Mouse (Mus musculus) heart, adult 2 months (tissue): ENCODE measurements around the gene Prorsd1. TPM values are rescaled to one million over a fixed set of nuclear protein-coding genes. Genes with fewer than 3 reads are reported as not detected.

Source experiments
- DNase-seq, 2 experiments: peaks; one replicate each; pipeline ENCODE4 v3.0.0; 2021
- H3K27ac ChIP-seq: fragments of 200-600 bp; 2 replicates; pipeline ENCODE4 v1.8.1; 2022
- H3K27me3 ChIP-seq: fragments of 200-500 bp; 2 replicates; pipeline ENCODE4 v1.6.1; 2012; ENCODE audit warnings: mild to moderate bottlenecking, low read length, inconsistent platforms, mixed read lengths; ENCODE audit not compliant: control insufficient read depth, insufficient read depth
- H3K36me3 ChIP-seq: fragments of 200-500 bp; 2 replicates; pipeline ENCODE4 v1.6.1; 2012; ENCODE audit warnings: low read length, inconsistent platforms; ENCODE audit not compliant: control insufficient read depth, insufficient read depth
- H3K4me1 ChIP-seq: fragments of 200-500 bp; 2 replicates; pipeline ENCODE4 v1.6.1; 2011; ENCODE audit warnings: low read length; ENCODE audit not compliant: control insufficient read depth, insufficient read depth
- H3K4me3 ChIP-seq: fragments of 200-600 bp; 2 replicates; pipeline ENCODE4 v1.8.1; 2022
- H3K79me2 ChIP-seq: fragments of 200-500 bp; replicated peaks from 2 replicates; pipeline ENCODE4 v1.6.1; 2012; ENCODE audit warnings: mild to moderate bottlenecking, inconsistent platforms, low read length, moderate library complexity, mixed read lengths; ENCODE audit not compliant: control insufficient read depth, insufficient read depth
- H3K9ac ChIP-seq: fragments of 200-500 bp; 2 replicates; pipeline ENCODE4 v1.6.1; 2012; ENCODE audit warnings: low read depth, mild to moderate bottlenecking, control low read depth, inconsistent platforms, low read length, mixed read lengths
- CTCF ChIP-seq: fragments of 200-600 bp; IDR thresholded peaks from 2 replicates; pipeline ENCODE4 v1.8.1; 2022; ENCODE audit warnings: antibody characterized with exemption, mild to moderate bottlenecking, moderate library complexity
- EP300 ChIP-seq: fragments of 200-500 bp; IDR thresholded peaks from 2 replicates; pipeline ENCODE4 v1.6.1; 2011; ENCODE audit warnings: low read depth, low read length, control low read depth; ENCODE audit not compliant: insufficient read depth
- POLR2A ChIP-seq: fragments of 200-500 bp; IDR thresholded peaks from 2 replicates; pipeline ENCODE4 v1.6.1; 2011; ENCODE audit warnings: mild to moderate bottlenecking, low read depth, low read length, control low read depth; ENCODE audit not compliant: insufficient read depth
- WGBS: fragments of 180-500 bp; shearing (Covaris S2); methylation state at CpG from one replicate; pipeline ENCODE4 v1.1.7; 2018; 5-methylcytosine and 5-hydroxymethylcytosine counted together
- intact Hi-C: fragments of 180-260 bp; cut with DNase I; formaldehyde crosslinking; loops from one replicate; pipeline ENCODE4 v1.15.1; 2025
- polyA plus RNA-seq: library from polyadenylated mRNA; depleted of rRNA; stranded (reverse); fragments of >200 nt; gene quantifications from 2 replicates; pipeline ENCODE4 v1.2.3, GENCODE M21; 2012; rRNA removed
- total RNA-seq, 2 experiments: library from RNA; stranded (reverse); gene quantifications; 2 replicates each; pipeline ENCODE4 v1.2.3; 2021

Gene Prorsd1
- total and polyA plus RNA-seq, 3 experiments, result 6.7 to 22.0 (median 20.4) TPM

GRCm38 (mm10) chr11:29509421-29509820, 5.4 kb downstream of the Prorsd1 start:
- no peaks in the 10 kb centered on the region for H3K4me1 ChIP-seq
- no peak for DNase-seq
- peaks cover 3% of the 10 kb centered on the region for H3K36me3 ChIP-seq
- no peaks in the 10 kb centered on the region for H3K79me2 ChIP-seq
- no peak overlapping the region for H3K9ac ChIP-seq
- no peak overlapping the region for H3K27ac ChIP-seq
- intact Hi-C loops, result no loop called here
- WGBS, result 93% methylated on average over 1 of the region's 1 CpGs
- H3K4me3 ChIP-seq, result no peak overlapping the region
- TF ChIP-seq EP300 (no peak), POLR2A (no peak), CTCF (no peak)
- no peaks in the 10 kb centered on the region for H3K27me3 ChIP-seq

- intact Hi-C loops, result no loop called here
- H3K27me3 ChIP-seq, result no peaks in the 10 kb centered on the region
- H3K9ac ChIP-seq, result no peak overlapping the region
- no peak overlapping the region for H3K4me3 ChIP-seq
- TF ChIP-seq CTCF, result no peak
- no peak for TF ChIP-seq EP300
- TF ChIP-seq POLR2A, result no peak
- H3K4me1 ChIP-seq, result no peaks in the 10 kb centered on the region
- 70% methylated on average over 2 of the region's 2 CpGs for WGBS
- DNase-seq, result no peak
- no peaks in the 10 kb centered on the region for H3K36me3 ChIP-seq
- 0 out of 2 replicates have a peak, but pooled peaks cover 1% of the 10 kb centered on the region for H3K79me2 ChIP-seq
- no peak overlapping the region for H3K27ac ChIP-seq
Measured at GRCm38 (mm10) chr11:29504899-29505625, 9.8 kb downstream of the Prorsd1 start.

GRCm38 (mm10) chr11:29503948-29504893, 10.6 kb downstream of the Prorsd1 start:
- WGBS, result 81% methylated on average over 10 of the region's 10 CpGs
- TF ChIP-seq EP300, result no peak
- no peak for TF ChIP-seq CTCF
- TF ChIP-seq POLR2A, result no peak
- Histone ChIP-seq H3K4me3 (no peak overlapping the region), H3K36me3 (no peaks in the 10 kb centered on the region), H3K27ac (no peak overlapping the region), H3K9ac (no peak overlapping the region), H3K27me3 (no peaks in the 10 kb centered on the region), H3K4me1 (no peaks in the 10 kb centered on the region), H3K79me2 (0 out of 2 replicates have a peak, but pooled peaks cover 1% of the 10 kb centered on the region)
- intact Hi-C loops, result no loop called here
- DNase-seq, result no peak

- intact Hi-C loops, result no loop called here
- 58% methylated on average over 3 of the region's 3 CpGs for WGBS
Measured at GRCm38 (mm10) chr11:29496962-29497361, 17.9 kb downstream of the Prorsd1 start.

GRCm38 (mm10) chr11:29493135-29493534, 21.7 kb downstream of the Prorsd1 start:
- no peak overlapping the region for H3K4me3 ChIP-seq
- peaks cover 2% of the 10 kb centered on the region; the same call in 1 of the 2 replicates for H3K36me3 ChIP-seq
- TF ChIP-seq POLR2A (no peak), EP300 (no peak), CTCF (no peak)
- WGBS, result 88% methylated on average over 1 of the region's 1 CpGs
- no peaks in the 10 kb centered on the region for H3K27me3 ChIP-seq
- H3K79me2 ChIP-seq, result no peaks in the 10 kb centered on the region
- intact Hi-C loops, result no loop called here
- DNase-seq, result no peak
- no peak overlapping the region for H3K9ac ChIP-seq
- H3K27ac ChIP-seq, result no peak overlapping the region
- no peaks in the 10 kb centered on the region for H3K4me1 ChIP-seq

More at GRCm38 (mm10) chr11:29496962-29497361, 17.9 kb downstream of the Prorsd1 start:
- Histone ChIP-seq H3K79me2 (no peaks in the 10 kb centered on the region), H3K9ac (no peak overlapping the region), H3K4me3 (no peak overlapping the region), H3K4me1 (no peaks in the 10 kb centered on the region), H3K27me3 (no peaks in the 10 kb centered on the region), H3K36me3 (no peaks in the 10 kb centered on the region), H3K27ac (no peak overlapping the region)
- DNase-seq, result no peak
- TF ChIP-seq POLR2A (no peak), CTCF (no peak), EP300 (no peak)

GRCm38 (mm10) chr11:29474676-29475075, 40.2 kb downstream of the Prorsd1 start:
- Histone ChIP-seq H3K79me2 (no peaks in the 10 kb centered on the region), H3K9ac (no peak overlapping the region), H3K4me1 (no peaks in the 10 kb centered on the region), H3K4me3 (no peak overlapping the region), H3K27me3 (no peaks in the 10 kb centered on the region), H3K36me3 (no peaks in the 10 kb centered on the region; the same call in 1 of the 2 replicates), H3K27ac (no peak overlapping the region)
- intact Hi-C loops, result no loop called here
- TF ChIP-seq EP300, result no peak
- no peak for TF ChIP-seq CTCF
- no peak for TF ChIP-seq POLR2A
- no peak for DNase-seq

Other genes with a start within 250 kb of the Prorsd1 start
- 1 to 10 TPM; 5.5 to 9.0 TPM for gene Ccdc88a, start 141.4 kb downstream of the Prorsd1 start, total RNA-seq
- gene Ccdc88a, start 141.4 kb downstream of the Prorsd1 start, polyA plus RNA-seq, result 1.00 and 1.6 TPM in 2 replicates
- 10 to 100 TPM; 51.2 to 53.5 TPM for gene Mtif2, start 11.4 kb upstream of the Prorsd1 start, total RNA-seq
- gene Mtif2, start 11.4 kb upstream of the Prorsd1 start, polyA plus RNA-seq, result 19.7 and 38.6 TPM in 2 replicates
- not detected for gene Clhc1, start 32.9 kb upstream of the Prorsd1 start, total RNA-seq
- gene Clhc1, start 32.9 kb upstream of the Prorsd1 start, polyA plus RNA-seq, result 0.15 TPM in 1 of 2 replicates, not detected in the other
- 100 to 1,000 TPM; 419 to 481 TPM for gene Rps27a, start 33.1 kb upstream of the Prorsd1 start, total RNA-seq
- 95.6 and 166 TPM in 2 replicates for gene Rps27a, start 33.1 kb upstream of the Prorsd1 start, polyA plus RNA-seq
- gene Rtn4, start 177.9 kb upstream of the Prorsd1 start, total RNA-seq, result 10 to 100 TPM; 82.5 to 85.3 TPM
- 31.1 and 51.5 TPM in 2 replicates for gene Rtn4, start 177.9 kb upstream of the Prorsd1 start, polyA plus RNA-seq